Mouse (Mus musculus): ENCODE results near the gene Rpp25. TPM values are rescaled to one million over a fixed set of nuclear protein-coding genes. Genes with fewer than 3 reads are reported as not detected.

The Rpp25 gene
- total RNA-seq, 2 experiments from 2014 or later: not detected

DNA sequence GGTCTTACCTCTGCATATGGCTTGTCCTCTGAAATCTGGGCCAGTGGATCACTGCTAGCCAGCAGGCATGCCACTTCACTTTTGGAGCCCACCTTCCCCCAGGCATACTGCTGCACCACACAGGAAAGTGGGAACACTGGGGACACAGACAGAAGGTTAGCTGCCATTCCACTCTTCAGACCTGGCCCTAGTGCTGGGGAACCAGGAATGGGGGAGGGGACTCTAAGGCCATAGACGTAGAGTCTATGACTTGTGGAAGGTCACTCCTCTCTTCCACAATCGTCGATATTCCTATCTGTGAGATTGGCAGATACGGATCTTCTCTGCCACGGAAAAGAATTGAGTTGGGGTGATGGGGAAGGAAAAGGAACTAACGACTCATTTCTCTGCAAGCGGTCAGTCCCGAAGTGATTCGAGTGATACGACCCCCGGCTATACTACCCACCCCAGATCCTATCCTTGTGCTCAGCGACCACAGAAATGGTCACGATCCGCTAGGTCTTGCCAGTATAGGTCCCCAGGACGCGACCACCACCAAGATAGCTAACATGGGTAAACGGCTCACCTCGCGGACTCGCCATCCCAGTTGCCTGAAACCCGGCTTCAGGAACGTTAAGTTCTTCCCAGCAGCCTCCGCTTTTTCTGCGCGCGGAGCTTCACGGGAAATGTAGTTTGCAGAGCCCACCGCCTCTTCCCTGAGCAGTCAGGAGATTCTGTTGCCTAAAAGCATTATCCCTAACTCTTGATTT is 48.5 kb downstream of the Rpp25 start, which contains the start of gene Mpi:
TSS of gene Mpi (minus strand) at position 625 of the 749 bp plus-strand sequence.
- ATAC-seq (replicated peaks; ENCODE audit: low FRiP score, poor library complexity, severe bottlenecking): peak; percentile 80

DNA sequence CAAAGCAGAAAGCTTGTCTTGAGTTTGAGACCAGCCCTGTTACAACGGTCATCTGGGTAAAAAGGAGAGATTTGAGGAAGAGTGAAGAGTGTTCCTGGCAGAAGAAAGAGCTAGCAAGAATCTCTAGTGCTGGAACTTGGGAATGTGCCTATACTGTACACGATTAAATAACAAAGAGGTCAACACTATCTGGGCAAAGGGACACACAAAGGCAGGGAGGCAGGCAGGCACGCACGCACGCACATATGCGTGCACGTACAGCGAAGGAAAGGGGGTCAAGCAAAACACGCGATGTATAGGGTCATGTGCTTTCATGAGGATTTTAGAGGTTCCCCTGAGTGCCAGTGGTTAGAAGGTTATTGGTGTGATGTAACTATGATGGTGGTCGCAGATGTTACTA is 49.3 kb downstream of the Rpp25 start:
- ATAC-seq (replicated peaks; ENCODE audit: low FRiP score, poor library complexity, severe bottlenecking): no peak

DNA sequence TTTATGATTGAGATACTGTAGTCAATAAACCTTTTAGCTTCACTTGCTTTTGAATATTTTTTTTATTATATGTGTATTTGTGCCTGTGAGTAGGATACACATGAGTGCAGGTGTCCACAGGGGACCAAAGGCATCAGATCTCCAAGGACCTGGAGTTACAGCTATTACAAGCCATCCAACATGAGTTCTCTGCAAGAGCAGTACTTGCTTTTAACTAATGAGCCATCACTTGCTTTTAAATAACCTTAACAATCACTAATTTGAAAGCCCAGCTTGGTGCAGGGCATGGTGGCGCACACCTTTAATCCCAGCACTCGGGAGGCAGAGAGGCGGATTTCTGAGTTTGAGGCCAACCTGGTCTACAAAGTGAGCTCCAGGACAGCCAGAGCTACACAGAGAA is 50.9 kb downstream of the Rpp25 start:
- ATAC-seq (replicated peaks; ENCODE audit: low FRiP score, poor library complexity, severe bottlenecking): no peak

Other genes starting within 250 kb of the Rpp25 start
- gene 1700017B05Rik, start 241.4 kb upstream of the Rpp25 start, total RNA-seq (2015; ENCODE audit: low replicate concordance): 46.5 and 50.8 TPM in 2 replicates
- gene 1700017B05Rik, start 241.4 kb upstream of the Rpp25 start, total RNA-seq (2017; ENCODE audit: low replicate concordance): 44.3 and 45.0 TPM in 2 replicates
- 9.4 and 17.2 TPM in 2 replicates for gene Ppcdc, start 63.9 kb upstream of the Rpp25 start, total RNA-seq (2015; ENCODE audit: low replicate concordance)
- 5.0 and 6.1 TPM in 2 replicates for gene Ppcdc, start 63.9 kb upstream of the Rpp25 start, total RNA-seq (2017; ENCODE audit: low replicate concordance)
- 0.84 TPM in 1 of 2 replicates, not detected in the other for gene Scamp5, start 36.0 kb upstream of the Rpp25 start, total RNA-seq (2015; ENCODE audit: low replicate concordance)
- 1.2 TPM in 2 replicates for gene Scamp5, start 36.0 kb upstream of the Rpp25 start, total RNA-seq (2017; ENCODE audit: low replicate concordance)
- gene Cox5a, start 17.2 kb downstream of the Rpp25 start, total RNA-seq (2015; ENCODE audit: low replicate concordance): 138 and 226 TPM in 2 replicates
- 34.4 and 38.2 TPM in 2 replicates for gene Cox5a, start 17.2 kb downstream of the Rpp25 start, total RNA-seq (2017; ENCODE audit: low replicate concordance)
- 2.9 and 5.0 TPM in 2 replicates for gene Fam219b, start 33.5 kb downstream of the Rpp25 start, total RNA-seq (2015; ENCODE audit: low replicate concordance)
- 3.5 and 5.9 TPM in 2 replicates for gene Fam219b, start 33.5 kb downstream of the Rpp25 start, total RNA-seq (2017; ENCODE audit: low replicate concordance)
- 1.7 and 4.0 TPM in 2 replicates for gene Mpi, start 48.7 kb downstream of the Rpp25 start, total RNA-seq (2015; ENCODE audit: low replicate concordance)
- 0.26 and 1.4 TPM in 2 replicates for gene Mpi, start 48.7 kb downstream of the Rpp25 start, total RNA-seq (2017; ENCODE audit: low replicate concordance)
- gene Scamp2, start 56.9 kb downstream of the Rpp25 start, total RNA-seq (2015; ENCODE audit: low replicate concordance): 23.8 and 28.1 TPM in 2 replicates
- gene Scamp2, start 56.9 kb downstream of the Rpp25 start, total RNA-seq (2017; ENCODE audit: low replicate concordance): 10.0 and 12.1 TPM in 2 replicates
- 1.1 and 3.4 TPM in 2 replicates for gene Ulk3, start 85.4 kb downstream of the Rpp25 start, total RNA-seq (2015; ENCODE audit: low replicate concordance)
- 0.98 and 5.9 TPM in 2 replicates for gene Ulk3, start 85.4 kb downstream of the Rpp25 start, total RNA-seq (2017; ENCODE audit: low replicate concordance)
- gene Cplx3, start 102.3 kb downstream of the Rpp25 start, total RNA-seq (2015; ENCODE audit: low replicate concordance): not detected in 2 replicates
- not detected in 2 replicates for gene Cplx3, start 102.3 kb downstream of the Rpp25 start, total RNA-seq (2017; ENCODE audit: low replicate concordance)
- not detected in 2 replicates for gene Lman1l, start 116.7 kb downstream of the Rpp25 start, total RNA-seq (2015; ENCODE audit: low replicate concordance)
- not detected in 2 replicates for gene Lman1l, start 116.7 kb downstream of the Rpp25 start, total RNA-seq (2017; ENCODE audit: low replicate concordance)
- gene Csk, start 149.6 kb downstream of the Rpp25 start, total RNA-seq (2015; ENCODE audit: low replicate concordance): 34.6 and 46.1 TPM in 2 replicates
- gene Csk, start 149.6 kb downstream of the Rpp25 start, total RNA-seq (2017; ENCODE audit: low replicate concordance): 46.2 and 46.5 TPM in 2 replicates
- gene Cyp1a2, start 179.7 kb downstream of the Rpp25 start, total RNA-seq (2015; ENCODE audit: low replicate concordance): not detected in 2 replicates
- gene Cyp1a2, start 179.7 kb downstream of the Rpp25 start, total RNA-seq (2017; ENCODE audit: low replicate concordance): not detected in 2 replicates
- not detected in 2 replicates for gene Cyp1a1, start 183.9 kb downstream of the Rpp25 start, total RNA-seq (2015; ENCODE audit: low replicate concordance)
- not detected in 2 replicates for gene Cyp1a1, start 183.9 kb downstream of the Rpp25 start, total RNA-seq (2017; ENCODE audit: low replicate concordance)
- 5.8 and 7.5 TPM in 2 replicates for gene Edc3, start 204.5 kb downstream of the Rpp25 start, total RNA-seq (2015; ENCODE audit: low replicate concordance)
- gene Edc3, start 204.5 kb downstream of the Rpp25 start, total RNA-seq (2017; ENCODE audit: low replicate concordance): 2.8 and 8.6 TPM in 2 replicates